In the genomic region with DNA sequence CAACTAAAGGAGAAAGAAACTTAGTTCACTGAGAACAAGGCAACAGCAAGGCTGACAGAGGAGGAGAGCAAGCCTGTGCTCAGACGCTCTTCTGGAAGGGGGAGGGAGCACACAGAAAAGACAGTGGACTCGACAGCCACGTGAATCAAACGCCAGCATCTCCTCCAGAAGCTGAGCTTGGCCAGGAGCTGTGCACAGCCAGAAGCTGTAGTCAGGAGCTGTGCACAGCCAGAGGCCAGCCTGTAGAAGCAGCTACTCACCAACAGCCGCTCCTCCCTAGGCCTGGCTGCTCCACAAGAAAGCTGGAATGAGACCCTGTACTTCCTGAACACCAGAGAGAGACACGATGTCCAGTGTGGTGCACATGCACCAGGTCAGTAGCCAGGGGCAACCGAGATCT, we compare ENCODE assay signal across 10 mouse cellular contexts. TPM values are rescaled to one million over a fixed set of nuclear protein-coding genes. Genes with fewer than 3 reads are reported as not detected.
A peak's percentile ranks its signal among the peaks of the same experiment; 100 is the strongest.
DNase-seq lines count a peak whose midpoint lies in the region; ATAC-seq and TF ChIP-seq lines count a peak whose summit lies in the region.
"Had no signal": no experiment of that assay in that cellular context is flagged by ENCODE, and none has a peak within 500 bp of the region (broad histone marks: within the 10 kb centered on the region; RNA-seq: fewer than 3 reads in every experiment).

No protein-coding gene starts in this region.

- no peak for TF ChIP-seq EP300 in liver, postnatal 0 days (IDR thresholded peaks at IDR 0.05; ENCODE audit: low read depth)

- no peaks in the 10 kb centered on the region for H3K27me3 ChIP-seq in liver, postnatal 0 days (ENCODE audit: insufficient read depth, low read length)
- H3K27me3 ChIP-seq in embryonic facial prominence, embryonic 12.5 days = no peaks in the 10 kb centered on the region; the same call in 1 of the 2 replicates

- H3K9ac ChIP-seq in liver, postnatal 0 days (replicated peaks) = no peak overlapping the region
- H3K9ac ChIP-seq in embryonic facial prominence, embryonic 12.5 days = peak overlapping the region; percentile 3; the same call in 1 of the 2 replicates
- H3K9ac ChIP-seq: liver, embryonic 14.5 days had no signal

- no peaks in the 10 kb centered on the region for H3K9me3 ChIP-seq in liver, postnatal 0 days (ENCODE audit: low read length)
- H3K9me3 ChIP-seq in embryonic facial prominence, embryonic 12.5 days = no peaks in the 10 kb centered on the region

- intact Hi-C loops in gastrocnemius, postnatal 14 days (cut with DNase I; ENCODE audit: low total_unique reads) = no loop called here

- no peak for TF ChIP-seq CTCF in liver, postnatal 0 days (IDR thresholded peaks at IDR 0.05; ENCODE audit: low read depth)

- no peak overlapping the region for H3K4me3 ChIP-seq in liver, postnatal 0 days (ENCODE audit: low read depth, low read length)
- no peak overlapping the region for H3K4me3 ChIP-seq in embryonic facial prominence, embryonic 12.5 days

- peak overlapping the region; percentile 48; the same call in 1 of the 2 replicates for H3K27ac ChIP-seq in liver, postnatal 0 days (ENCODE audit: low read depth)
- H3K27ac ChIP-seq in embryonic facial prominence, embryonic 12.5 days = no peak overlapping the region
- H3K27ac ChIP-seq: liver, embryonic 14.5 days had no signal

- peak; percentile 48 for DNase-seq in gastrocnemius, postnatal 14 days
- DNase-seq in gastrocnemius, postnatal 10 days = no peak
- no peak for DNase-seq in liver, postnatal 0 days
- DNase-seq in liver = no peak
- no peak for DNase-seq in T-cell, adult 2 months (ENCODE audit: low spot score)
- no peak for DNase-seq in adrenal gland, postnatal 4 days (ENCODE audit: low spot score in 2 of 2)
- DNase-seq: cerebellum, adult 9-11 months had no signal

- H3K4me1 ChIP-seq in liver, postnatal 0 days (ENCODE audit: insufficient read depth) = peaks cover 35% of the 10 kb centered on the region
- peaks cover 66% of the 10 kb centered on the region for H3K4me1 ChIP-seq in embryonic facial prominence, embryonic 12.5 days

- no peak for ATAC-seq in liver, postnatal 0 days
- ATAC-seq in embryonic facial prominence, embryonic 12.5 days (ENCODE audit: insufficient number of reproducible peaks, insufficient read depth, low FRiP score, low TSS enrichment) = no peak
- peak; percentile 3; the same call in 1 of the 2 replicates for ATAC-seq in megakaryocyte, adult 5-6 weeks (ENCODE audit: poor library complexity, severe bottlenecking)

- no peak overlapping the region for H3K4me2 ChIP-seq in liver, postnatal 0 days (ENCODE audit: low read depth, low read length)
- H3K4me2 ChIP-seq in embryonic facial prominence, embryonic 12.5 days (replicated peaks) = no peak overlapping the region

- no peaks in the 10 kb centered on the region for H3K36me3 ChIP-seq in liver, postnatal 0 days (replicated peaks; ENCODE audit: insufficient read depth, low read length)
- peaks cover 8% of the 10 kb centered on the region for H3K36me3 ChIP-seq in embryonic facial prominence, embryonic 12.5 days

- 39% methylated on average over 7 of the region's 7 CpGs for WGBS in liver, postnatal 0 days (ENCODE audit: insufficient replicate concordance)
- 40% methylated on average over 7 of the region's 7 CpGs for WGBS in embryonic facial prominence, embryonic 12.5 days

RNA-seq across cellular contexts. Expression of a gene that starts 37.4 kb away (rescaled TPM):
- 10 to 100 TPM in 1 of 2 experiments, 1 to 10 TPM in 1; 8.8 to 10.1 TPM for total RNA-seq in gastrocnemius, postnatal 14 days (2021)
- 10 to 100 TPM; 12.9 to 16.7 TPM for total RNA-seq in gastrocnemius, postnatal 10 days (2021)
- 0.44 and 0.47 TPM in 2 replicates for polyA plus RNA-seq in liver, postnatal 0 days (2015; fragmentation: Nextera tagmentation; extraction: Ambion mirVana)
- 24.1 and 24.2 TPM in 2 replicates for polyA plus RNA-seq in embryonic facial prominence, embryonic 12.5 days (2016; fragmentation: Nextera tagmentation; extraction: Ambion mirVana)
- 5.2 and 7.4 TPM in 2 replicates for total RNA-seq in megakaryocyte, adult 5-6 weeks (2015)
- 10.9 and 11.6 TPM in 2 replicates for total RNA-seq in megakaryocyte, adult 5-6 weeks (2017)
- 10 to 100 TPM; 47.6 to 52.7 TPM for total RNA-seq in adrenal gland, postnatal 4 days (2021)
